Mouse (Mus musculus) G1E (cell line): ENCODE results near the gene Gbp7.

Source experiments
- CTCF ChIP-seq: IDR thresholded peaks from 2 replicates; pipeline ENCODE4 v1.5.1; 2012; ENCODE audit warnings: low read depth, low read length, inconsistent platforms, mixed read lengths
- GATA1 ChIP-seq: IDR thresholded peaks from 2 replicates; pipeline ENCODE4 v1.6.1; 2012; ENCODE audit warnings: borderline replicate concordance, low read length, inconsistent platforms, mixed read lengths

DNA sequence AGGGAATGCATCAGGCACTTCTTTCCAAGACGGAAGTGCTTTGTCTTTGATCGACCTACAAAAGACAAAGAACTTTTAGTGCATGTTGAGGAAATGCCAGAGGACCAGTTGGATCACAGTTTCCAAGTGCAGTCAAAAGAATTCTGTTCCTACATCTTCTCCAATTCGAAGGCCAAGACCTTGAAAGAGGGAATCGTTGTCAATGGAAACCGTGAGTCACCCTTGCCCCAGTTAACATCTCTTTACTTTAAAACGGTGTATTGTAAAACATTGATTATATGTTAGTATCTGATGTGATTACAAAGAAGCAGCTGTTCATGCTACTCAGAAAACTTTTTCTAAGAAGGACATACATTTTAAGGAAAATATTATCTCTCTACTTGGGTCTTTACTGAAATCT is 11.2 kb downstream of the Gbp7 start:
- TF ChIP-seq GATA1 (no peak), CTCF (no peak)
